Mouse (Mus musculus) heart, embryonic 16.5 days (tissue): ENCODE results near the gene Svbp. TPM values are rescaled to one million over a fixed set of nuclear protein-coding genes. Genes with fewer than 3 reads are reported as not detected.
A peak's percentile ranks its signal among the peaks of the same experiment; 100 is the strongest.

Source experiments
- ATAC-seq: fragments of 200-750 bp; cut with Nextera tagmentation; replicated peaks from 2 replicates; pipeline ENCODE4 v1.8.0; 2017; ENCODE audit warnings: moderate number of reproducible peaks; ENCODE audit not compliant: insufficient read depth, low FRiP score; ENCODE audit errors: extremely low read depth
- H3K27ac ChIP-seq: fragments of 300-500 bp; sonication (generic); 2 replicates; pipeline ENCODE4 v1.5.1; 2014; ENCODE audit warnings: mild to moderate bottlenecking, low read length, control low read depth, moderate library complexity
- H3K27me3 ChIP-seq: fragments of 300-500 bp; sonication (generic); 2 replicates; pipeline ENCODE4 v1.6.1; 2014; ENCODE audit warnings: low read length, mixed read lengths; ENCODE audit not compliant: control insufficient read depth, insufficient read depth
- H3K36me3 ChIP-seq: fragments of 300-500 bp; sonication (generic); 2 replicates; pipeline ENCODE4 v1.6.1; 2014; ENCODE audit not compliant: control insufficient read depth, insufficient read depth
- H3K4me1 ChIP-seq: fragments of 300-500 bp; sonication (generic); 2 replicates; pipeline ENCODE4 v1.6.1; 2014; ENCODE audit warnings: low read length, mixed read lengths; ENCODE audit not compliant: control insufficient read depth, insufficient read depth
- H3K4me2 ChIP-seq: fragments of 300-500 bp; sonication (generic); 2 replicates; pipeline ENCODE4 v1.6.1; 2014; ENCODE audit warnings: low read depth, mild to moderate bottlenecking, control low read depth, low read length
- H3K4me3 ChIP-seq: fragments of 300-500 bp; sonication (generic); 2 replicates; pipeline ENCODE4 v1.5.1; 2014; ENCODE audit warnings: mild to moderate bottlenecking, control low read depth, low read length
- H3K9ac ChIP-seq: fragments of 300-500 bp; sonication (generic); 2 replicates; pipeline ENCODE4 v1.6.1; 2014; ENCODE audit warnings: low read length, control low read depth
- H3K9me3 ChIP-seq: fragments of 300-500 bp; sonication (generic); replicated peaks from 2 replicates; pipeline ENCODE4 v1.6.1; 2016; ENCODE audit warnings: low read length; ENCODE audit not compliant: control insufficient read depth
- WGBS: fragments of 180-500 bp; shearing (Covaris S2); extraction: QIAGEN DNeasy Blood & Tissue Kit; methylation state at CpG from one replicate; pipeline ENCODE4 v1.1.7; 2014; 5-methylcytosine and 5-hydroxymethylcytosine counted together
- polyA plus RNA-seq: library from polyadenylated mRNA; unstranded; fragments of >200 nt; fragmentation: Nextera tagmentation; extraction: Ambion mirVana; gene quantifications from 2 replicates; pipeline ENCODE4 v1.2.1, GENCODE M21; 2015

Gene Svbp
- polyA plus RNA-seq, 1 experiment from 2014 or later, result 119 TPM

DNA sequence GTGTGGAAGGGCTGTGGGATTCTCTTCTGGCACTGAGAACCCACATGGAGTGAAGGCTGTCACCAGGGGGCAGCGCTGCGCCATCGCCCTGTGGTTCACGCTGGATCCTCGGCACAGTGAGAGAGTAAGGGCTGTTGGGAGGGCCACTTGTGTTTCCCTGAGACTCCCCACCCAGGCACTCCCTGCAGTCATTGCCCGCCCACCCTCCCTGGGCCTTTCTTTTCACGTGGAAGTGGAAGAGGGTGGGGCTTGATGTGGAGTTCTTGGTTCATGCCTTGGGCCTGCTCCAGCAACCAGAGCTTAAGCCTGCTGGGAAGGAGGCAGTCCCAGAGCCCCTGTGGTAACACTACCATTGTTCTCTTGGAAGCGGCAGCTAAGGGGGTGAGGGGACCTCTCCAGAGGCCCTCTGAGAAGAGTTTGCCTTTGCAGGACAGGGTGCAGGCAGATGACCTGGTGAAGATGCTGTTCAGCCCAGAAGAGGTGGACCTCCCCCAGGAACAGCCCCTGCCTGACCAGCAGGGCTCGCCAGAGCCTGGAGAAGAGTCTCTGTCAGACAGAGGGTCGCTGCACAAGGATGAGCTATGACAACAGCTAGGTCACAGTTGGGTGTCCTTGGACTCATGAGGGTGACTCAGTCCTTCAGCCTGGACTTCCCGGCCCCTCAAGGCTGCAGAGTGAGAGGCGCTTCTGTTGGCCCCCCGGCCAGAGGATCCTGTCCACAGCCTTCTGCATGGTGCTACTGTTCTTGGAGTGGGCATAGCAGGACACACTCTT is 52.5 kb downstream of the Svbp start:
- 39% methylated on average over 13 of the region's 13 CpGs for WGBS
- H3K27me3 ChIP-seq, result no peaks in the 10 kb centered on the region
- peaks cover 10% of the 10 kb centered on the region; the same call in 1 of the 2 replicates for H3K36me3 ChIP-seq
- H3K4me3 ChIP-seq, result no peak overlapping the region
- ATAC-seq, result peak; percentile 53
- H3K4me1 ChIP-seq, result peaks cover 21% of the 10 kb centered on the region
- no peak overlapping the region for H3K9ac ChIP-seq
- peak overlapping the region; percentile 41; the same call in 1 of the 2 replicates for H3K27ac ChIP-seq
- no peaks in the 10 kb centered on the region for H3K9me3 ChIP-seq
- no peak overlapping the region for H3K4me2 ChIP-seq

DNA sequence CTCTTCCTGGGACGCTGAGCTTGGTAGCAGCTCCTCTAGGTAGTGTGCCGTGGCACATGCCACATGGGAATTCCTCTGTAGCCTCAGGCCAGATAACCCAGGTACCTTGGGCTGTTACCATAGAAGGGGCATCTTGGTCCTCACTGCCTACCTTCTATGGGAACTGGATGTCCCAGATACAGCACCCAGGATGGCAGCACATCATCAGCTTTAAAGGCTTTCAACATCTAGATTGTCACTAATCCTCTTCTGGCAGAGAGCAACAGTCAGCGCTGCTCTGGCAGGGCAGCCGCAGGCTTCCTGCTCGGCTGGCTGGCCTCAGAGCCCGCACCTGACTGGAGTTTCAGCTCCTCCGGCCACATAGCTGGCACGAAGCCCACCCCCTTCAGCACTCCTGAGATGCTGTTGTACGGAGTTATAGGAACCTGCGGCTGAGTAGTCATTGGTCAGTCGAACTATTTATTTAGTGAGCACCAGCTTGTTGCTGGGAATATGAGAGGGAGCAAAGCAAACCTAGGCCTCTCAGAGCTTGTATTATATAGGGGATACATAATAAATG is 53.4 kb downstream of the Svbp start:
- no peak overlapping the region for H3K9ac ChIP-seq
- WGBS, result 61% methylated on average over 11 of the region's 11 CpGs

More for the DNA sequence above, 53.4 kb downstream of the Svbp start:
- ATAC-seq, result no peak
- H3K4me3 ChIP-seq, result no peak overlapping the region
- peaks cover 8% of the 10 kb centered on the region; the same call in 1 of the 2 replicates for H3K36me3 ChIP-seq
- H3K27me3 ChIP-seq, result no peaks in the 10 kb centered on the region
- no peak overlapping the region for H3K4me2 ChIP-seq
- H3K27ac ChIP-seq, result peak overlapping the region; percentile 41; the same call in 1 of the 2 replicates
- H3K4me1 ChIP-seq, result peaks cover 21% of the 10 kb centered on the region
- no peaks in the 10 kb centered on the region for H3K9me3 ChIP-seq

Other genes starting within 250 kb of the Svbp start
- gene Lao1, start 233.7 kb upstream of the Svbp start, polyA plus RNA-seq, result not detected in 2 replicates
- 129 and 136 TPM in 2 replicates for gene Slc2a1, start 86.6 kb upstream of the Svbp start, polyA plus RNA-seq
- 7.7 and 10.8 TPM in 2 replicates for gene Zfp691, start 21.1 kb upstream of the Svbp start, polyA plus RNA-seq
- gene Ermap, start 5.3 kb upstream of the Svbp start, polyA plus RNA-seq, result 0.88 and 1.4 TPM in 2 replicates
- gene Tmem269, start 22.9 kb downstream of the Svbp start, polyA plus RNA-seq, result 0.15 and 0.22 TPM in 2 replicates
- 22.5 and 23.4 TPM in 2 replicates for gene AU022252, start 37.4 kb downstream of the Svbp start, polyA plus RNA-seq
- 28.2 and 29.3 TPM in 2 replicates for gene P3h1, start 37.6 kb downstream of the Svbp start, polyA plus RNA-seq
- gene Cldn19, start 60.1 kb downstream of the Svbp start, polyA plus RNA-seq, result not detected in 2 replicates
- gene Ybx1, start 99.3 kb downstream of the Svbp start, polyA plus RNA-seq, result 501 and 547 TPM in 2 replicates
- 36.7 and 43.2 TPM in 2 replicates for gene Ppih, start 125.2 kb downstream of the Svbp start, polyA plus RNA-seq
- gene Ccdc30, start 220.2 kb downstream of the Svbp start, polyA plus RNA-seq, result 3.8 and 4.0 TPM in 2 replicates
- 30.3 and 32.6 TPM in 2 replicates for gene Ppcs, start 227.1 kb downstream of the Svbp start, polyA plus RNA-seq
- gene Zmynd12, start 227.5 kb downstream of the Svbp start, polyA plus RNA-seq, result 0.28 and 0.42 TPM in 2 replicates